Mouse (Mus musculus): ENCODE results near the gene Nyap2. TPM values are rescaled to one million over a fixed set of nuclear protein-coding genes. Genes with fewer than 3 reads are reported as not detected.

Gene Nyap2
- polyA plus RNA-seq, 1 experiment from 2014 or later, result not detected

DNA sequence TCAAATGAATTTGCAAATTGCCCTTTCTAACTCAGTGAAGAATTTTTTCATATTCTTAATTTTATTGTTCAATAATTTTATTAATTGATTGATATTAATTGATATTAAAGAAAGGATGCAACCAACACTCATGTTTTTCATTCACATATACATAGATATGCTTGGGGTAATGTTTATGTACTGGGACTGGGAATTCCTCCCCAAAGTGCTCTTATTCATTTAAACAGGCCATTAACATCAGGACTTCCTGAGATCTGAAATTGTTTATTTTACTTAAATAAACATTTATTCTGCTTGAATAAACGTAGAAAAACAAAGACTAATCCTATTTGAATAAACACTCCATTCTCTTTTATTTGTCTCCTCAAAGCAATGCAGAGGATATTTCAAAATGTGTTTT, 311.0 kb downstream of the Nyap2 start:
- H3K27me3 ChIP-seq (ENCODE audit: control insufficient read depth, insufficient read depth, low read length), result no peaks in the 10 kb centered on the region
- H3K36me3 ChIP-seq (ENCODE audit: control insufficient read depth, insufficient read depth, low read length), result no peaks in the 10 kb centered on the region
- H3K4me1 ChIP-seq (ENCODE audit: control insufficient read depth, insufficient read depth, low read length), result no peaks in the 10 kb centered on the region
- no peak overlapping the region for H3K27ac ChIP-seq (replicated peaks; ENCODE audit: low read depth, low read length)
- H3K4me3 ChIP-seq (ENCODE audit: low read depth, low read length), result no peak overlapping the region
- H3K9me3 ChIP-seq (ENCODE audit: control insufficient read depth, low read length), result no peaks in the 10 kb centered on the region
- H3K4me2 ChIP-seq (ENCODE audit: low read depth, severe bottlenecking), result no peak overlapping the region
- no peak overlapping the region for H3K9ac ChIP-seq (ENCODE audit: low read length)
- DNase-seq (ENCODE audit: low spot score), result no peak
- WGBS, result 53% methylated on average over 1 of the region's 1 CpGs
- no peak for ATAC-seq (ENCODE audit: insufficient number of reproducible peaks, low FRiP score, low TSS enrichment, low read depth)
